Mouse (Mus musculus) liver, embryonic 12.5 days (tissue): ENCODE measurements around the gene Srp9. TPM values are rescaled to one million over a fixed set of nuclear protein-coding genes. Genes with fewer than 3 reads are reported as not detected.

Experiments used
- ATAC-seq: fragments of 200-750 bp; cut with Nextera tagmentation; 2 replicates; pipeline ENCODE4 v1.8.0; 2017; ENCODE audit warnings: moderate number of reproducible peaks, mild to moderate bottlenecking, moderate library complexity
- H3K27ac ChIP-seq: fragments of 300-500 bp; sonication (generic); 2 replicates; pipeline ENCODE4 v1.5.1; 2016; ENCODE audit warnings: mild to moderate bottlenecking
- H3K27me3 ChIP-seq: fragments of 300-500 bp; sonication (generic); replicated peaks from 2 replicates; pipeline ENCODE4 v1.6.1; 2016; ENCODE audit warnings: mild to moderate bottlenecking, moderate library complexity
- H3K36me3 ChIP-seq: fragments of 300-500 bp; sonication (generic); 2 replicates; pipeline ENCODE4 v1.6.1; 2016; ENCODE audit warnings: mild to moderate bottlenecking, moderate library complexity
- H3K4me1 ChIP-seq: fragments of 300-500 bp; sonication (generic); 2 replicates; pipeline ENCODE4 v1.6.1; 2016
- H3K4me2 ChIP-seq: fragments of 300-500 bp; sonication (generic); 2 replicates; pipeline ENCODE4 v1.6.1; 2016; ENCODE audit warnings: mild to moderate bottlenecking, moderate library complexity
- H3K4me3 ChIP-seq: fragments of 300-500 bp; sonication (generic); 2 replicates; pipeline ENCODE4 v1.5.1; 2016; ENCODE audit warnings: mild to moderate bottlenecking, moderate library complexity
- H3K9ac ChIP-seq: fragments of 300-500 bp; sonication (generic); 2 replicates; pipeline ENCODE4 v1.6.1; 2016; ENCODE audit warnings: mild to moderate bottlenecking, moderate library complexity
- H3K9me3 ChIP-seq: fragments of 300-500 bp; sonication (generic); replicated peaks from 2 replicates; pipeline ENCODE4 v1.6.1; 2016; ENCODE audit warnings: mild to moderate bottlenecking, moderate library complexity
- WGBS: fragments of 180-500 bp; shearing (Covaris S2); methylation state at CpG from one replicate; pipeline ENCODE4 v1.1.7; 2016; ENCODE audit not compliant: insufficient replicate concordance; 5-methylcytosine and 5-hydroxymethylcytosine counted together
- polyA plus RNA-seq: library from polyadenylated mRNA; unstranded; fragments of >200 nt; fragmentation: Nextera tagmentation; extraction: Ambion mirVana; gene quantifications from 2 replicates; pipeline ENCODE4 v1.2.1, GENCODE M21; 2016

Gene Srp9
- 111 and 112 TPM in 2 replicates for polyA plus RNA-seq

DNA sequence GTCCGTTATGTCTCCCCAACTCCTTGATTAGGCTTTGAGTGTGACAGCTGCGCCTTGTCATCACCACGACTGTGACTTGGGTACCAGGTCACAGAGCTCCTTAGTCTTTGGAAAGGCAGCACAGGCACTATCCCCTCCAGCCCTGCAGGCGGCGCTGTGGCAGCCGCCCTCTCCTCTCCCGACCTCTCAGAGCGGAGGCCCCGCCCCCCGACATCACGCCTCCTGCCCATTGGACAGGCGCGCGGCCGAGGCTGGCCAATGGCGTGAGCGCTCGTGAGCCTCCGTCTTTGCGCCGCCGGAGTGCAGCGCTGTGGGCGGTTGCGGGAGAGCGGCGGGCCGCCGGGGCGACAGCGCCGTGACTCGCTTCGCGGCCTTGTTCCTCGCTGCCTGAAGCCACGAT lies at the start of gene Srp9:
Gene Srp9 (plus strand): TSS at position 232 of the 400 bp plus-strand sequence.
- peaks cover 29% of the 10 kb centered on the region for H3K4me1 ChIP-seq
- 1% methylated on average over 37 of the region's 37 CpGs for WGBS
- H3K27me3 ChIP-seq: no peaks in the 10 kb centered on the region
- no peaks in the 10 kb centered on the region for H3K9me3 ChIP-seq
- H3K36me3 ChIP-seq: peaks cover 32% of the 10 kb centered on the region
- H3K4me2 ChIP-seq: peak within 1 kb of the TSS; percentile 68
- peak within 1 kb of the TSS; percentile 86 for H3K27ac ChIP-seq
- ATAC-seq: peak; percentile 98
- peak within 1 kb of the TSS; percentile 82 for H3K4me3 ChIP-seq
- H3K9ac ChIP-seq: peak within 1 kb of the TSS; percentile 88

DNA sequence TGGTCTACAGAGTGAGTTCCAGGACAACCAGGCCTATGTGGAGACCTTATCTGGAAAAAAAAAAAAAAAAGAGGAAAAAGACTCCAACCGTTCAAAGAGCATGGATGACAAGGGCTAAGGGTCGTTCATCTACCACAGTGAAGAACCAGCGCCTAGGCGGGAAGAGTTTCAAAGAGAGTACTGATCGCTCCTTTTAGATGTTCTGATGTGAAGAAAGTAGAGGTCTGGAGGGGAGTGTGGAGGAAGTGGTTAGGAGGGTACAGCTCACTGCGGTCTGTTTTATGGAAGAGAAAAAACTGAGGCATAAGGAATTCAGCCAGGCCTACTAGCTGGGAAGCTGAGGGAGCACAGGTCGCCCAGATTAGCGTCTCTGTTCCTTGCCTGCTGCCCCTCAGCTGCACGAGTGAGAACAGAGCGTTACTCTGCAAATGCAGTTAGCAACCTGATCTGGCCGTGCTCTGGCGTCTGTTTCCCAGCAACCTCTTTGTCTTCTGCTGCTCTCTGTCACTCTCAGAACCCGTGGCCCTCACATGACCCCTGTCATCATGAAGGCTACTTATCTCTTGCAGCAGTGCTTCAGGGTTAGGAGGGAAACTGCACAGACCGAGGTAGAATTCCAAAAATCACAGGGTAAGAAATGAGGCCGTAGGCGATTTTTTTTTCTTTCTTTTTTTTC lies 42.7 kb upstream of the Srp9 start:
- Histone ChIP-seq H3K4me2 (peak overlapping the region; percentile 36; the same call in 1 of the 2 replicates), H3K27ac (no peak overlapping the region)
- no peak for ATAC-seq

DNA sequence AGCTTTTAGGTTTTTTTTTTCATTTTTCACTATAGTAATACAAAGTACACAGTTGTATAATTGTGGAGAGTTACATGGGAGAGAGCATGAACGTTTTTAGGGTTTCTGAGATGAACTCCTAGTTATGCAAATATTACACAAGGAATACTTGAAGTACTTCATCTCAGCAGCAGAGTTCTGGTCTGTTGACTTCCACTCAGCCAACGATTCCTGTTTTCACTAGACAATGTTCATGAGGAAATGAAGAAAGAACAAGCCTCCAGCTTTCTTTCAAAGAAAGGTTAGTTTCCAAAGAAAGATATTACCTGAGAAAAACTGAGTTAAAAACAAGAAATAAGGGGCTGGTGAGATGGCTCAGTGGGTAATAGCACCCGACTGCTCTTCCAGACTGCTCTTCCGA lies 41.1 kb upstream of the Srp9 start:
- no peak overlapping the region for H3K27ac ChIP-seq
- no peak for ATAC-seq
- H3K9me3 ChIP-seq: no peaks in the 10 kb centered on the region
- H3K4me2 ChIP-seq: no peak overlapping the region
- H3K27me3 ChIP-seq: no peaks in the 10 kb centered on the region
- H3K9ac ChIP-seq: no peak overlapping the region
- peaks cover 14% of the 10 kb centered on the region; the same call in 1 of the 2 replicates for H3K4me1 ChIP-seq
- 65% methylated on average over 4 of the region's 4 CpGs for WGBS
- H3K4me3 ChIP-seq: no peak overlapping the region
- no peaks in the 10 kb centered on the region for H3K36me3 ChIP-seq

More for the DNA sequence above, 42.7 kb upstream of the Srp9 start:
- H3K4me1 ChIP-seq: peaks cover 8% of the 10 kb centered on the region; the same call in 1 of the 2 replicates
- H3K4me3 ChIP-seq: no peak overlapping the region
- no peaks in the 10 kb centered on the region for H3K27me3 ChIP-seq
- WGBS: 13% methylated on average over 16 of the region's 16 CpGs
- no peaks in the 10 kb centered on the region for H3K36me3 ChIP-seq
- no peaks in the 10 kb centered on the region for H3K9me3 ChIP-seq
- no peak overlapping the region; the same call in 1 of the 2 replicates for H3K9ac ChIP-seq

DNA sequence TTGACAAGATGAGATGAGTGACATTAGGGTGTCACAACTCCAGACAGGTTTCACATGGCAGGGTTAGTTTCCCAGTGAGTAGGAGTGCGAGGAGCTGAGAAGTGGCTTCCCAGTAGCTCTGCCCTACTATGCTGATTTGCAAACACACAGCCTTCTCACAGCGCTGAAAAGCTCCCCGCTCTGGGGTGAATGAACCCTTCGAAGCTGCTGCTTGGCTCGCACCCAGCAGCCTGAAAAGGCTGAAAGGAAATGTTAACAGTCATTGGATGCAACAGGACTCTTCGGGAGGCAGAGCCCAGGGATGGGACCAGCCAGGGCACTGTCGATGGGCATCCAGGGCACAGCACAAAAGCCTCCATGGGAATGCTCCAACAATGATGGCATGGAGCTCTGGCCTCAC lies 37.8 kb upstream of the Srp9 start:
- Histone ChIP-seq H3K4me3 (no peak overlapping the region), H3K27ac (no peak overlapping the region), H3K27me3 (no peaks in the 10 kb centered on the region), H3K4me2 (no peak overlapping the region), H3K9me3 (no peaks in the 10 kb centered on the region), H3K4me1 (peaks cover 28% of the 10 kb centered on the region), H3K36me3 (no peaks in the 10 kb centered on the region), H3K9ac (no peak overlapping the region)
- ATAC-seq: no peak
- WGBS: 56% methylated on average over 7 of the region's 7 CpGs

DNA sequence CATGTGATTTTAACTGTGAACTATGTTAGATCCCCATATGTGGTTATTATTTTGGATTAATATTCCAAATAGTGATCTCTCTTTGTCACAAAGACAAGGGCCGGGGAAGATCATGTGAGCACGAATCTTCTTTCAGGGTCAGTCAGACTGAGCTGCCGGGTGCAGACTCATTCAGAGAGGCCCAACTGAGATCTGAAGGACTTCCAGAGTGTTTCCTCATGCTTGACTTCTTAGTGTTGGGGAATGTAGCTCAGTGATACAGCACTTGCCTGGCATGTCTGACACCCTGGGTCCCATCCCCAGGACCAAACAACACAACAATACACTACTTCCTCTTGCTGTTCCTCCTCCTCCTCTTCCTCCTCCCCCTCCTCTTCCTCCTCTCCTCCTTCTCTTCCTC lies 37.2 kb upstream of the Srp9 start:
- no peak overlapping the region for H3K27ac ChIP-seq
- 65% methylated on average over 3 of the region's 3 CpGs for WGBS

GRCm38 (mm10) chr1:182087753-182088633 lies 36.5 kb upstream of the Srp9 start:
- no peak overlapping the region for H3K27ac ChIP-seq
- ATAC-seq: no peak
- H3K4me2 ChIP-seq: no peak overlapping the region
- no peaks in the 10 kb centered on the region for H3K27me3 ChIP-seq
- no peak overlapping the region for H3K4me3 ChIP-seq
- peaks cover 22% of the 10 kb centered on the region for H3K4me1 ChIP-seq
- no peaks in the 10 kb centered on the region for H3K36me3 ChIP-seq
- no peak overlapping the region for H3K9ac ChIP-seq
- H3K9me3 ChIP-seq: no peaks in the 10 kb centered on the region
- WGBS: 62% methylated on average over 14 of the region's 14 CpGs

More for the DNA sequence above, 37.2 kb upstream of the Srp9 start:
- Histone ChIP-seq H3K4me3 (no peak overlapping the region), H3K9ac (no peak overlapping the region), H3K4me1 (peaks cover 22% of the 10 kb centered on the region), H3K4me2 (no peak overlapping the region), H3K9me3 (no peaks in the 10 kb centered on the region), H3K27me3 (no peaks in the 10 kb centered on the region), H3K36me3 (no peaks in the 10 kb centered on the region)
- ATAC-seq: no peak

DNA sequence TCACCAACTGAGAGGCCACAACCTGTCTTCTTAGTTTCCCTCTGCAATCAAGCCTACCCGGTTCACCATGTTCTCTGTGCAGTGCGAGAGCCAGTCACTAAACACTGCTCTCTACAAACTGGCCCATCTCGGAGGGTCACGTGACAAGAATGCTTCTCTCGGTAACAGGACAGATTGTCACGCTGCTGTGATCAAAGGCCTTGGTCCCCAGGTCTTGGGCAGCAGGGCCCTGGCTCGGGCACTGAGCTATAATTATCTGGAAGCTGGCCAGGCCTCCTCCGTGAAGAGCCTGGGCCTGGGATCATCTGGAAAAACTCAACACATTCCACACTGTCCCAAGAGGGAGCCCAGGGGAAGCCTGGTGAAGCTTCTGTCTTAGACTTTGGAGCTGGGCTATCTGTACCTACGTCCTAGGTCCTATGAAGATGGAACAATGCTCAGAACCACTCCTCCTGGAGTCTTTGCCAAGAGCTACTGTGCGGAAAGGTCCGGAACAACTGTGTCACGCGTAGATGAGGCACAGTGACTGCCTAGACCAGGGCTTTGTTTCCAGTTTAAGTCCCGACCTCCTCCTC lies 35.6 kb upstream of the Srp9 start:
- Histone ChIP-seq H3K4me1 (peaks cover 22% of the 10 kb centered on the region), H3K4me2 (no peak overlapping the region), H3K27me3 (no peaks in the 10 kb centered on the region), H3K27ac (no peak overlapping the region), H3K9me3 (no peaks in the 10 kb centered on the region), H3K4me3 (no peak overlapping the region), H3K9ac (no peak overlapping the region), H3K36me3 (no peaks in the 10 kb centered on the region)
- 68% methylated on average over 14 of the region's 14 CpGs for WGBS
- 0 out of 2 replicates have a peak, but pooled peaks have one; percentile 30 for ATAC-seq

DNA sequence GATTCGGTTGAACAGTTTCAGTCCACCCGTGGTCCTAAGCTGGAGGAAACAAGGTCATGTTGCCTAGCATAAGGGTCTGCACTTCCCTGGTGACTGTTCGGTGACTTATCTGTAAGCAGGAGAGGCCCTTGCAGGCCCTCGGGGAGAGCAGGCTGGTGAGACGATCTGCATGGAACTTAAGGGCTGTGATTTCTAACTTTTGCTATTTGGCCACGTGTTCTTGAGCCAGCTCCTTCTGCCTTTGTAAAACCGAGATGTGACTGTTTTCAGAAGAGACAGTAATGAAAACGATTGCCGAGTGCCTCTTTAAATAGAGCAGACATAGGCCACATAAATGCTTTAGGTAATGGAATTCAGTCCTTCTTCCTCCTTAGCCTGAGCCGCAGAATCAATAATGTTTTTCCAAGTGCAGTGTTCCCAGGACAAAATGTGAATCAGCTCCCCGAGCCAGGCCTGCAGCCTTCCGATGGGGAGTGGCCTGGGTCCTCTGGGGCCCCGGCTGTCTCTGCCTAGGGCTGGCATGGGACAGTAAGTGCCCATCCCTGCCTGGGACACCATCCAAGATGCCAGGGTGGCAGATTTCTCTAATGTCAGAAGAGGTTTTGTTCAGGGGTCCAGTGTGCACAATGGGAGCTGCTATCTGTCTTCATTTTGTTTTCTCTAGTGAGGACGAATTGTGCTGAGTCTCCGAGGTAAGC lies 34.8 kb upstream of the Srp9 start:
- no peak for ATAC-seq
- no peak overlapping the region for H3K27ac ChIP-seq
- H3K4me3 ChIP-seq: no peak overlapping the region
- no peaks in the 10 kb centered on the region for H3K9me3 ChIP-seq
- no peak overlapping the region for H3K9ac ChIP-seq
- peaks cover 24% of the 10 kb centered on the region for H3K4me1 ChIP-seq
- H3K4me2 ChIP-seq: no peak overlapping the region
- H3K36me3 ChIP-seq: no peaks in the 10 kb centered on the region
- WGBS: 51% methylated on average over 15 of the region's 15 CpGs
- 0 out of 2 replicates have a peak, but pooled peaks cover 4% of the 10 kb centered on the region for H3K27me3 ChIP-seq

- H3K9ac ChIP-seq: no peak overlapping the region
- no peaks in the 10 kb centered on the region for H3K9me3 ChIP-seq
- H3K27ac ChIP-seq: no peak overlapping the region
- no peak overlapping the region for H3K4me2 ChIP-seq
- H3K4me3 ChIP-seq: no peak overlapping the region
- H3K4me1 ChIP-seq: peaks cover 25% of the 10 kb centered on the region
- WGBS: 39% methylated on average over 5 of the region's 5 CpGs
- 0 out of 2 replicates have a peak, but pooled peaks cover 6% of the 10 kb centered on the region for H3K27me3 ChIP-seq
- H3K36me3 ChIP-seq: no peaks in the 10 kb centered on the region
- no peak for ATAC-seq
These were observed 34.2 kb upstream of the Srp9 start for GRCm38 (mm10) chr1:182090298-182090677.

GRCm38 (mm10) chr1:182091261-182091660 lies 33.3 kb upstream of the Srp9 start:
- no peak overlapping the region for H3K9ac ChIP-seq
- H3K9me3 ChIP-seq: no peaks in the 10 kb centered on the region
- H3K4me3 ChIP-seq: no peak overlapping the region
- H3K27me3 ChIP-seq: 0 out of 2 replicates have a peak, but pooled peaks cover 6% of the 10 kb centered on the region
- no peaks in the 10 kb centered on the region for H3K36me3 ChIP-seq
- H3K4me2 ChIP-seq: no peak overlapping the region
- no peak overlapping the region for H3K27ac ChIP-seq
- peaks cover 25% of the 10 kb centered on the region for H3K4me1 ChIP-seq
- 40% methylated on average over 7 of the region's 7 CpGs for WGBS
- no peak for ATAC-seq

DNA sequence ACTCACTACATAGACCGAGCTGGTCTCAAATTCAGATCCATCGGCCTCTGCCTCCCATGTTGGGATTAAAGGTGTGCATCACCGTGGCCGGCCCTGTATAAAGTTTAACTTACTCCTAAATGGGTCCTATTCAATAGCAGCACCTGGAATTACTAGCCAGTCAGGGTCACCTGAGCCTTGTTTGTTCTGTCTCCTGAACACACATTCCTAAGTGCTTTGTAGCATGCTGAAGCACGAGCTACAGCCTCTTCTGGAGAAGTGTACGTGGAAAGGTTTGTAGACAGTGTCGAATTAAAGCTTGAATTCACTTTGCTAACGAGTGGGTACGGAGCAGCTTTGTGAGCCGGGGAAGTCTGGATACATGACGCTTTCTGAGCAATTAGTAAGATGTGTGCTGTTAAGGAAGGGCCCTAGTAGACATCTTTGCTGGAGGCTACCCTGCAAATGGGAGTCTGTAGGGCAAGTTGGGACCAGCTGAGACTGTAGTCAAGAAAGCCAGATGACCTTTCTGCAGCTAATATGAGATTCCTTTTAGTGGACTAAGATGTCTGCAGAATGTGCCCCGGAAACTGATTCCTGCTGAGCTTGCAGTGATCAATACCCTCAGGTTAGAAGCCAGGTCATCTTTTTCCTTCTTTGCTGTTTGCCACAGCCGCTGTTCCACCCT lies 32.7 kb upstream of the Srp9 start:
- H3K4me3 ChIP-seq: no peak overlapping the region
- no peaks in the 10 kb centered on the region for H3K9me3 ChIP-seq
- 0 out of 2 replicates have a peak, but pooled peaks cover 6% of the 10 kb centered on the region for H3K27me3 ChIP-seq
- H3K4me2 ChIP-seq: no peak overlapping the region
- peaks cover 25% of the 10 kb centered on the region for H3K4me1 ChIP-seq
- no peaks in the 10 kb centered on the region for H3K36me3 ChIP-seq
- no peak for ATAC-seq
- no peak overlapping the region for H3K9ac ChIP-seq
- 67% methylated on average over 13 of the region's 13 CpGs for WGBS
- H3K27ac ChIP-seq: no peak overlapping the region
